Comparison of ENCODE assay signal across 10 mouse cellular contexts in genomic region chr3:82902757-82903612, GRCm38 (mm10). TPM values are rescaled to one million over a fixed set of nuclear protein-coding genes. Genes with fewer than 3 reads are reported as not detected.
DNase-seq lines count a peak whose midpoint lies in the region; ATAC-seq and TF ChIP-seq lines count a peak whose summit lies in the region.
"Had no signal": no experiment of that assay in that cellular context is flagged by ENCODE, and none has a peak within 500 bp of the region (broad histone marks: within the 10 kb centered on the region; RNA-seq: fewer than 3 reads in every experiment).

No protein-coding gene starts in this region.

- H3K27ac ChIP-seq in left cerebral cortex, adult 2 months, result no peak overlapping the region
- no peak overlapping the region for H3K27ac ChIP-seq in forebrain, embryonic 13.5 days
- H3K27ac ChIP-seq in limb, embryonic 15.5 days, result no peak overlapping the region
- no peak overlapping the region for H3K27ac ChIP-seq in thymus, adult 2 months (ENCODE audit: control insufficient read depth, insufficient read depth, low read length)

- H3K4me1 ChIP-seq in forebrain, embryonic 13.5 days, result peaks cover 15% of the 10 kb centered on the region
- H3K4me1 ChIP-seq in limb, embryonic 15.5 days, result peaks cover 16% of the 10 kb centered on the region
- H3K4me1 ChIP-seq in thymus, adult 2 months (replicated peaks; ENCODE audit: control insufficient read depth, insufficient read depth, low read length), result no peaks in the 10 kb centered on the region

- no peaks in the 10 kb centered on the region for H3K9me3 ChIP-seq in forebrain, embryonic 13.5 days (replicated peaks)
- no peaks in the 10 kb centered on the region for H3K9me3 ChIP-seq in limb, embryonic 15.5 days

- no peak for DNase-seq in left cerebral cortex, adult 2 months (ENCODE audit: extremely low spot score in 1 of 2, low spot score in 2 of 2)
- no peak for DNase-seq in left cerebral cortex, adult 9 months (ENCODE audit: low spot score in 2 of 2)
- peak; percentile 12 for DNase-seq in retina, postnatal 1 day
- DNase-seq in thymus, adult 2 months, result no peak
- DNase-seq in adrenal gland, postnatal 25 days, result no peak
- DNase-seq in cerebellum, adult 18-20 months, result no peak

- no peak for TF ChIP-seq CTCF in left cerebral cortex, adult 2 months (IDR thresholded peaks at IDR 0.05)
- TF ChIP-seq CTCF in thymus, adult 2 months (IDR thresholded peaks at IDR 0.05; ENCODE audit: borderline replicate concordance, control insufficient read depth, extremely low read depth, insufficient read depth, low read length, poor library complexity), result no peak

- WGBS in forebrain, embryonic 13.5 days, result 20% methylated on average over 20 of the region's 20 CpGs
- WGBS in limb, embryonic 15.5 days, result 20% methylated on average over 20 of the region's 20 CpGs
- WGBS in thymus, adult 2 months, result 27% methylated on average over 20 of the region's 20 CpGs

- H3K4me3 ChIP-seq in left cerebral cortex, adult 2 months, result peak overlapping the region; percentile 33; the same call in 1 of the 2 replicates
- H3K4me3 ChIP-seq in forebrain, embryonic 13.5 days, result peak overlapping the region; percentile 54
- peak overlapping the region; percentile 36 for H3K4me3 ChIP-seq in limb, embryonic 15.5 days
- no peak overlapping the region for H3K4me3 ChIP-seq in thymus, adult 2 months (ENCODE audit: control insufficient read depth, insufficient read depth, low read length)
- H3K4me3 ChIP-seq: myocyte had no signal

- no peak for TF ChIP-seq POLR2A in thymus, adult 2 months (IDR thresholded peaks at IDR 0.05; ENCODE audit: control insufficient read depth, extremely low read depth, insufficient read depth, low read length, poor library complexity)

- H3K27me3 ChIP-seq in forebrain, embryonic 13.5 days, result peaks cover 28% of the 10 kb centered on the region
- H3K27me3 ChIP-seq in limb, embryonic 15.5 days, result peaks cover 33% of the 10 kb centered on the region
- no peaks in the 10 kb centered on the region; the same call in 1 of the 2 replicates for H3K27me3 ChIP-seq in thymus, adult 2 months (ENCODE audit: control insufficient read depth, insufficient read depth, low read length)

- H3K4me2 ChIP-seq in forebrain, embryonic 13.5 days, result peak overlapping the region; percentile 99
- peak overlapping the region; percentile 76 for H3K4me2 ChIP-seq in limb, embryonic 15.5 days

- no peaks in the 10 kb centered on the region for H3K36me3 ChIP-seq in forebrain, embryonic 13.5 days (ENCODE audit: poor library complexity, severe bottlenecking)
- H3K36me3 ChIP-seq in limb, embryonic 15.5 days, result no peaks in the 10 kb centered on the region
- H3K36me3 ChIP-seq in thymus, adult 2 months (ENCODE audit: control insufficient read depth, insufficient read depth, low read length), result no peaks in the 10 kb centered on the region

- 0 out of 2 replicates have a peak, but pooled peaks have one; percentile 42 for ATAC-seq in forebrain, embryonic 13.5 days
- no peak for ATAC-seq in limb, embryonic 15.5 days (ENCODE audit: insufficient number of reproducible peaks, low FRiP score, low TSS enrichment, low read depth)
- ATAC-seq: Patski had no signal

- H3K9ac ChIP-seq in forebrain, embryonic 13.5 days, result no peak overlapping the region
- no peak overlapping the region for H3K9ac ChIP-seq in limb, embryonic 15.5 days

- intact Hi-C loops in left cerebral cortex, adult 2 months (cut with DNase I), result no loop called here

RNA-seq across cellular contexts. Expression of gene Lrat, which starts 0.8 kb away (rescaled TPM):
- under 1 TPM in 1 of 2 experiments, not detected in 1; 0.11 TPM for total RNA-seq in left cerebral cortex, adult 2 months (2021)
- 0.06 and 0.13 TPM in 2 replicates for polyA plus RNA-seq in forebrain, embryonic 13.5 days (2015; fragmentation: Nextera tagmentation; extraction: Ambion mirVana)
- polyA plus RNA-seq in limb, embryonic 15.5 days (2015; fragmentation: Nextera tagmentation; extraction: Ambion mirVana), result 0.35 and 0.48 TPM in 2 replicates
- 0.15 and 0.22 TPM in 2 replicates for polyA plus RNA-seq in thymus, adult 2 months (2012; rRNA removed)
- 0.06 TPM in 1 of 2 replicates, not detected in the other for total RNA-seq in adrenal gland, postnatal 25 days (2021)
- polyA plus RNA-seq: myocyte, Patski had no signal

RNA-seq across cellular contexts. Expression of gene Rbm46, which starts 26.7 kb away (rescaled TPM):
- under 1 TPM; 0.25 to 0.47 TPM for total RNA-seq in left cerebral cortex, adult 2 months (2021)
- polyA plus RNA-seq in forebrain, embryonic 13.5 days (2015; fragmentation: Nextera tagmentation; extraction: Ambion mirVana), result 1.0 and 1.2 TPM in 2 replicates
- polyA plus RNA-seq in limb, embryonic 15.5 days (2015; fragmentation: Nextera tagmentation; extraction: Ambion mirVana), result 3.3 and 4.6 TPM in 2 replicates
- polyA plus RNA-seq in thymus, adult 2 months (2012; rRNA removed), result not detected in 2 replicates
- total RNA-seq in adrenal gland, postnatal 25 days (2021), result 1.4 and 1.6 TPM in 2 replicates
- polyA plus RNA-seq: myocyte, Patski had no signal
